Mouse (Mus musculus): ENCODE measurements at regions not wholly inside any gene's neighbourhood (a gene's known extent, or its start where the extent isn't known, plus 50 kb on each side); places are given as distances from the start of the nearest gene placed in this dataset.

- H3K36me3 ChIP-seq (ENCODE audit: control insufficient read depth, insufficient read depth, low read length), result no peaks in the 10 kb centered on the region
- no peak for ATAC-seq (ENCODE audit: insufficient number of reproducible peaks, insufficient read depth, low FRiP score, low read depth)
- no peak overlapping the region for H3K9ac ChIP-seq (replicated peaks; ENCODE audit: low read depth, low read length)
- H3K4me3 ChIP-seq (ENCODE audit: low read depth, low read length), result no peak overlapping the region
- no peaks in the 10 kb centered on the region for H3K27me3 ChIP-seq (ENCODE audit: control insufficient read depth, insufficient read depth, low read length)
- H3K27ac ChIP-seq (ENCODE audit: low read length), result no peak overlapping the region
- no peaks in the 10 kb centered on the region for H3K9me3 ChIP-seq (ENCODE audit: control insufficient read depth, low read depth, low read length)
- H3K4me1 ChIP-seq (ENCODE audit: control insufficient read depth, insufficient read depth, low read length), result no peaks in the 10 kb centered on the region
- no peak overlapping the region for H3K4me2 ChIP-seq (replicated peaks; ENCODE audit: low read depth, low read length)
- 47% methylated on average over 4 of the region's 4 CpGs for WGBS
Observed at GRCm38 (mm10) chr15:25546185-25546584, 76.1 kb upstream of the Myo10 start.

DNA sequence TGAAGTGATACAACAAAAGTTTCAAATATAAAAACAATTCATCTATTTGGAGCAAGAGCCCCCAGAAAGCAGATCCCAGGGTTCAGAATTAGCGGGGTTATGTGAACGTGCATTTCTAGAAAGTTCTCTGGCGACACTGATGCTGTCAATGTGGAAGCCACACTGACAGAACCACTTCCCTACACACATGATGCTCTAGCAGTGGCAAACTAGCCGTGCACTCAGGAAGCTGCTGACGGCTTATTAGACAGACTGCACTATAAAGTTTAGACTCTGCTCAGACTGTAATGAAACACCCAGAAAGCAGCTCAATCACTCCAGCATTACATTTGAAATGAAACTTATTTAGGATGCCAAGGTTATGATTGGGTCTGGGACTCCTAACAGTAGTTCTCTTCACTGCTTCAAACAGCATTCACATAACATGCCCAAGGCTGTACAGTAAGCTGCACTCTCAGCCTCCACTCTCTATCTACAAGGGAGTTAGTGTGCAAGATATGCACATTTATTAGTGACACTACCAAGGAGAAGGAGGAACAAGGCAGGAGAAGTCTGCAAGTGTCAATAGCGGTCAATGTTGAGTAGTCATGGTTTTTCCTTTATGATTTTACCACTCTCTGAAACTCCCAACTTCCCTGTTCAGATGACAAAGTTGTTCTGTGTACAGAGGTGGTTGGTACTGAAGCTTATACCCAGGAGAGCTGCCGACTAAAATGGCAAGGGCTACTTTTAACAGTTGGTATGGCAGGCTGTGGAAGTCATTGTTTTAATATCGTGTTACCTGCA, 71.9 kb upstream of the Myo10 start:
- H3K4me1 ChIP-seq (ENCODE audit: control insufficient read depth, insufficient read depth, low read length), result no peaks in the 10 kb centered on the region
- no peaks in the 10 kb centered on the region for H3K9me3 ChIP-seq (ENCODE audit: control insufficient read depth, low read depth, low read length)
- no peak overlapping the region for H3K4me3 ChIP-seq (ENCODE audit: low read depth, low read length)
- no peak overlapping the region for H3K4me2 ChIP-seq (replicated peaks; ENCODE audit: low read depth, low read length)
- H3K27me3 ChIP-seq (ENCODE audit: control insufficient read depth, insufficient read depth, low read length), result no peaks in the 10 kb centered on the region
- no peak overlapping the region for H3K9ac ChIP-seq (replicated peaks; ENCODE audit: low read depth, low read length)
- ATAC-seq (ENCODE audit: insufficient number of reproducible peaks, insufficient read depth, low FRiP score, low read depth), result no peak
- no peak overlapping the region for H3K27ac ChIP-seq (ENCODE audit: low read length)
- H3K36me3 ChIP-seq (ENCODE audit: control insufficient read depth, insufficient read depth, low read length), result no peaks in the 10 kb centered on the region
- 82% methylated on average over 8 of the region's 8 CpGs for WGBS

GRCm38 (mm10) chr15:25554945-25555344, 67.4 kb upstream of the Myo10 start:
- H3K4me2 ChIP-seq (replicated peaks; ENCODE audit: low read depth, low read length), result no peak overlapping the region
- 86% methylated on average over 10 of the region's 10 CpGs for WGBS

DNA sequence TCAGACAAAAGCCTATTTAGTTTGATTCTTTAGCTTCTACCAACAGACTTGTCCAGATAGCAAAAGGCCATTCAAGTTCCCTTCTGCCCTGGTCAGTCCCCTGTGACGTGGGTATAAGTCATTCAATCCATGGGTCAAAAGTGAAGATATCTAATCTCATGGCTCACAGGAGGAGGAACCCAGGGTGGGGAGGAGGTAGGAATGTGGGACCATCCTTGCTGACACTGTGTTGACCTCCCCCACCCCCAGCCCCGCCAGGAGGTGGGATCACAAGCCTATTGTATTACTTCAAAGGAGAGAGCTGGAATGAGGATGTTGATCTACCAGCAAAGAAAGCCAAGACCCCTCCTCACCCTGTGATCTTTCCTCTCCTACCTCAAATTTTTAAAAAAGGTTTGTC, 66.5 kb upstream of the Myo10 start:
- Histone ChIP-seq H3K9ac (replicated peaks; ENCODE audit: low read depth, low read length) (no peak overlapping the region), H3K27me3 (ENCODE audit: control insufficient read depth, insufficient read depth, low read length) (no peaks in the 10 kb centered on the region), H3K9me3 (ENCODE audit: control insufficient read depth, low read depth, low read length) (no peaks in the 10 kb centered on the region), H3K36me3 (ENCODE audit: control insufficient read depth, insufficient read depth, low read length) (no peaks in the 10 kb centered on the region), H3K4me1 (ENCODE audit: control insufficient read depth, insufficient read depth, low read length) (0 out of 2 replicates have a peak, but pooled peaks cover 6% of the 10 kb centered on the region), H3K4me2 (replicated peaks; ENCODE audit: low read depth, low read length) (no peak overlapping the region), H3K27ac (ENCODE audit: low read length) (no peak overlapping the region), H3K4me3 (ENCODE audit: low read depth, low read length) (no peak overlapping the region)
- no peak for ATAC-seq (ENCODE audit: insufficient number of reproducible peaks, insufficient read depth, low FRiP score, low read depth)
- 39% methylated on average over 2 of the region's 2 CpGs for WGBS

More at GRCm38 (mm10) chr15:25554945-25555344, 67.4 kb upstream of the Myo10 start:
- Histone ChIP-seq H3K9me3 (ENCODE audit: control insufficient read depth, low read depth, low read length) (no peaks in the 10 kb centered on the region), H3K36me3 (ENCODE audit: control insufficient read depth, insufficient read depth, low read length) (no peaks in the 10 kb centered on the region), H3K9ac (replicated peaks; ENCODE audit: low read depth, low read length) (no peak overlapping the region), H3K27me3 (ENCODE audit: control insufficient read depth, insufficient read depth, low read length) (no peaks in the 10 kb centered on the region), H3K4me3 (ENCODE audit: low read depth, low read length) (no peak overlapping the region), H3K4me1 (ENCODE audit: control insufficient read depth, insufficient read depth, low read length) (0 out of 2 replicates have a peak, but pooled peaks cover 6% of the 10 kb centered on the region), H3K27ac (ENCODE audit: low read length) (no peak overlapping the region)
- ATAC-seq (ENCODE audit: insufficient number of reproducible peaks, insufficient read depth, low FRiP score, low read depth), result no peak

DNA sequence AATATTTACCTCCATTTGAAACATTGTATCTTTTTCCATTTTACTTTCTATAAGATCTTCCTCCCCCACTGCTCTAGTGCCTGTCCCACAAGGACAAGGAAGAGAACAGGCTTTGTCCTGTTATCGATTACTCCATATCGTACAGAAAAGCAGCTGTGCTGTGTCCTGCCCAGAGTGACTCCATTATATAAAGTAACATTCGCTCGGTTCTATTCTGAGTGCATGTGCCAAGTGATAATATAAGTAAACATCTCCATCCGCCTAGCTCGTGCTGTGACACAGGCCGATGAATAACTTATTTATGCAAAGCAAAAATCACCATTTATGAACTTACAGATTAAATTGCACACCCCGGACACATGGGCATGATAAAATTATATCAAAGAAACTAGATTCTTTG, 64.8 kb upstream of the Myo10 start:
- ATAC-seq (ENCODE audit: insufficient number of reproducible peaks, insufficient read depth, low FRiP score, low read depth), result no peak
- H3K27me3 ChIP-seq (ENCODE audit: control insufficient read depth, insufficient read depth, low read length), result no peaks in the 10 kb centered on the region
- H3K27ac ChIP-seq (ENCODE audit: low read length), result no peak overlapping the region
- H3K9me3 ChIP-seq (ENCODE audit: control insufficient read depth, low read depth, low read length), result no peaks in the 10 kb centered on the region
- H3K36me3 ChIP-seq (ENCODE audit: control insufficient read depth, insufficient read depth, low read length), result no peaks in the 10 kb centered on the region
- no peak overlapping the region for H3K4me3 ChIP-seq (ENCODE audit: low read depth, low read length)
- H3K9ac ChIP-seq (replicated peaks; ENCODE audit: low read depth, low read length), result no peak overlapping the region
- no peak overlapping the region for H3K4me2 ChIP-seq (replicated peaks; ENCODE audit: low read depth, low read length)
- WGBS, result 50% methylated on average over 8 of the region's 8 CpGs
- H3K4me1 ChIP-seq (ENCODE audit: control insufficient read depth, insufficient read depth, low read length), result 0 out of 2 replicates have a peak, but pooled peaks cover 6% of the 10 kb centered on the region

GRCm38 (mm10) chr15:25558240-25558639, 64.1 kb upstream of the Myo10 start:
- no peak for ATAC-seq (ENCODE audit: insufficient number of reproducible peaks, insufficient read depth, low FRiP score, low read depth)

DNA sequence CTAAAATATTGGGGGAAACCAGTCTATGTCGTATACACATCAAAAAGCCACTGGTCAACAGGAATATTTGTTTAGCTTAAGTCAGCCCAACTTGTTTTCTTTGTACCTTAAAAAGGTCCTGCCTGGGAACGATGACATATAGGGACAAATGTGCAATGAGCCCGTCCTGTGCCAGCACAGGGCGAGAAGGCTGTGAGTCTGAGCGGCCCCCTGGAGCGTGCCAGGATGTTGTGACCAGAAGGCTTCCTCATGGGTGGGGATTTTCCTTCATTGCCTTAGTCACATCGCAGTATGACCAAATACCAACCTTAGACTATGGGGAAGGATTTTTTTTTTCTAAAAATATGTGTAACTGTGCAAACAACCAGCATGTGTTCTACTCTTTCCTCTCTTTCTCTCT, 58.7 kb upstream of the Myo10 start:
- Histone ChIP-seq H3K9me3 (ENCODE audit: control insufficient read depth, low read depth, low read length) (no peaks in the 10 kb centered on the region), H3K4me2 (replicated peaks; ENCODE audit: low read depth, low read length) (no peak overlapping the region), H3K36me3 (ENCODE audit: control insufficient read depth, insufficient read depth, low read length) (no peaks in the 10 kb centered on the region), H3K9ac (replicated peaks; ENCODE audit: low read depth, low read length) (no peak overlapping the region), H3K27me3 (ENCODE audit: control insufficient read depth, insufficient read depth, low read length) (no peaks in the 10 kb centered on the region), H3K4me3 (ENCODE audit: low read depth, low read length) (no peak overlapping the region), H3K4me1 (ENCODE audit: control insufficient read depth, insufficient read depth, low read length) (no peaks in the 10 kb centered on the region), H3K27ac (ENCODE audit: low read length) (no peak overlapping the region)
- ATAC-seq (ENCODE audit: insufficient number of reproducible peaks, insufficient read depth, low FRiP score, low read depth), result no peak
- WGBS, result 75% methylated on average over 7 of the region's 7 CpGs

More at GRCm38 (mm10) chr15:25558240-25558639, 64.1 kb upstream of the Myo10 start:
- 86% methylated on average over 7 of the region's 7 CpGs for WGBS
- Histone ChIP-seq H3K36me3 (ENCODE audit: control insufficient read depth, insufficient read depth, low read length) (no peaks in the 10 kb centered on the region), H3K4me3 (ENCODE audit: low read depth, low read length) (no peak overlapping the region), H3K9ac (replicated peaks; ENCODE audit: low read depth, low read length) (no peak overlapping the region), H3K4me2 (replicated peaks; ENCODE audit: low read depth, low read length) (no peak overlapping the region), H3K27ac (ENCODE audit: low read length) (no peak overlapping the region), H3K9me3 (ENCODE audit: control insufficient read depth, low read depth, low read length) (no peaks in the 10 kb centered on the region), H3K27me3 (ENCODE audit: control insufficient read depth, insufficient read depth, low read length) (no peaks in the 10 kb centered on the region), H3K4me1 (ENCODE audit: control insufficient read depth, insufficient read depth, low read length) (0 out of 2 replicates have a peak, but pooled peaks cover 6% of the 10 kb centered on the region)

DNA sequence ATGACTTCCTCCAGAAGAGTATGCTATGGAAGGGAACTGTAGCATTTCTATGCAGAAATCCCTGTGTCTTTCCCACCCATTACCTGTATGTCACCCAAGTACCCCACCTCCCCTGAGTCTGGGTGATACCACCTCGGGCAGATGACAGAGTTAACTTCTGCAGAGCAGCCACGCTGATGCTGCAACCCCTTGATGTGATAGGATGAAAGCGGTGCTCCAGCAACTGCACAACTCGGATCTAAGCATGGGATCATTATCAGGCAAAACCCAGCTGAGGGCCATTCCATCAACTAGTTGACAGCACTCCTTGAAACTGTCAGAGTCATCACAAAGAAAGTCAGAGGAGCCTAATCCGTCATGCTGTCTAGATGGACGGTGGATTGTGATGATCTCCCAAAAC, 49.8 kb upstream of the Myo10 start:
- H3K4me2 ChIP-seq (replicated peaks; ENCODE audit: low read depth, low read length), result no peak overlapping the region
- WGBS, result 32% methylated on average over 6 of the region's 6 CpGs
- H3K27ac ChIP-seq (ENCODE audit: low read length), result no peak overlapping the region
- peaks cover 6% of the 10 kb centered on the region; the same call in 1 of the 2 replicates for H3K4me1 ChIP-seq (ENCODE audit: control insufficient read depth, insufficient read depth, low read length)
- no peak for ATAC-seq (ENCODE audit: insufficient number of reproducible peaks, insufficient read depth, low FRiP score, low read depth)
- no peaks in the 10 kb centered on the region for H3K36me3 ChIP-seq (ENCODE audit: control insufficient read depth, insufficient read depth, low read length)
- no peak overlapping the region for H3K9ac ChIP-seq (replicated peaks; ENCODE audit: low read depth, low read length)
- no peaks in the 10 kb centered on the region for H3K9me3 ChIP-seq (ENCODE audit: control insufficient read depth, low read depth, low read length)
- H3K4me3 ChIP-seq (ENCODE audit: low read depth, low read length), result no peak overlapping the region
- H3K27me3 ChIP-seq (ENCODE audit: control insufficient read depth, insufficient read depth, low read length), result no peaks in the 10 kb centered on the region

Data from stomach, embryonic 14.5 days (tissue).